Mouse (Mus musculus): ENCODE data around the gene Fthl17c.
A peak's percentile ranks its signal among the peaks of the same experiment; 100 is the strongest.
"Not testable (repeated sequence)": the region's sequence is repeated elsewhere in the genome, so short reads cannot be mapped to it uniquely, and the experiment has no call there.

Fthl17c gene

DNA sequence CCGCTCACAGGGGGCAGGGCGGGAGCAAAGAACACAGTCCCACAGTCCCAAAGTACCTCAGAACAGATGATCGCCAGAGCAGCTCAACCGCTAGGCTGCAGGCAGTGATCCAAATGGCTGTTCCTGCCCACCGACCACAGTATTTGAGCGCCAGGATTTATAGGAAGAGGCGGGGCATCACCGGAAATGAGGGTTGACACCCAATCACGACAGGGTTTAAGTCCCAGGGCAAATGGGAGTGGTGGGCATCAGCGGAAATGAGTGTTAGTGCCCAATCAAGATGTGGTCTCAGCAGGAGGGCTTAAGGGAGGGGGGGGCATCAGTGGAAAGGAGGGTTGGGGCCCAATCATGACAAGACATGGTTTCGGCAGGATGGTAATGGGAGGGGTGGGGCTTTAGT is at the start of gene Fthl17c:
Gene Fthl17c (minus strand): TSS at position 101 of the 400 bp plus-strand sequence.
- not testable (repeated sequence) for DNase-seq (ENCODE audit: low read depth in 1 of 2, low spot score in 2 of 2)

DNA sequence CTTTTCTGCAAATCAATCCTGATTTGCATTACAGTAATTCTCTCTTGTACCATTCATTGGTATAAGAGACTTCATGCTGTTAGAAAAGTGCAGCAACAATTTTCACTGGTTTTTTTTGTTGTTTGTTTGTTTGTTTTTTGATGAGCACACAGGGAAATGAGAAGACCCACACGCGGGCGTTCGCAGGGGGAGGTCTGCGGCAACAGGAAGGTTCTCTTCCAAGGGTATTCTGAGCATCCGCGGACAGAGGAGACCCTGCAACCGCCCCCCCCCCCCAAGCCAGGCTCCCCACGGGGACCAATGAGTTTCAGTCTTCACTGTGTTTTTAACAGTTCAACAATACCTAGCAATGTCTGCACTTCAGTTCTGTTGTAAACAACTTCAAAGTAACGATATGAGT is 43.1 kb upstream of the Fthl17c start:
- no peak for DNase-seq (ENCODE audit: low read depth in 1 of 2, low spot score in 2 of 2)

DNA sequence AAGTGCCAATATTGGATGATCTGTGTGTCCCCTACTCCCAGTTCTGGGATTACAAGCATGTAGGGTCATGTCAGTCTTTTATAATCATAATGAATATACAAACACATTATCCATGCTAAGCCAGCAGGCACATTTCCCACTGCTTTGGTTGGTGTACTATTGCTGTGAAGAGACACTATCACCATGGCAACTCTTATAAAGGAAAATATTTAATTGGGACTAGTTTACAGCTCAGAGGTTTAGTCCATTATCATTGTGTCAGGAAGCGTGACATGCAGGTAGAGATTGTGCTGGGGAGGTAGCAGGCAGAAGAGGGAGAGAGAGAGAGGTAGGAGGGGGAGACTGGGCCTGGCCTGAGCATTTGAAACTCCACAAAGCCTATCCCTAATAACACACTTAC is 39.7 kb upstream of the Fthl17c start:
- no peak for DNase-seq (ENCODE audit: low read depth in 1 of 2, low spot score in 2 of 2)

DNA sequence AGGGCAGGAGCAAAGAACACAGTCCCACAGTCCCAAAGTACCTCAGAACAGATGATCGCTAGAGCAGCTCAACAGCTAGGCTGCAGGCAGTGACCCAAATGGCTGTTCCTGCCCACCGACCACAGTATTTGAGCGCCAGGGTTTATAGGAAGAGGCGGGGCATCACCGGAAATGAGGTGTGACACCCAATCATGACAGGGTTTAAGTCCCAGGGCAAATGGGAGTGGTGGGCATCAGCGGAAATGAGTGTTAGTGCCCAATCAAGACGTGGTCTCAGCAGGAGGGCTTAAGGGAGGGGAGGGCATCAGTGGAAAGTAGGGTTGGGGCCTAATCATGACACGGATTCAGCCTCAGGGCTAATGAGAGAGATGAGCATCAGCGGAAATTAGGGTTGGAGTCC is 10.3 kb upstream of the Fthl17c start, which contains the start of gene Fthl17d:
Gene Fthl17d (minus strand): TSS at position 101 of the 400 bp plus-strand sequence.
- DNase-seq (ENCODE audit: low read depth in 1 of 2, low spot score in 2 of 2): not testable (repeated sequence)

DNA sequence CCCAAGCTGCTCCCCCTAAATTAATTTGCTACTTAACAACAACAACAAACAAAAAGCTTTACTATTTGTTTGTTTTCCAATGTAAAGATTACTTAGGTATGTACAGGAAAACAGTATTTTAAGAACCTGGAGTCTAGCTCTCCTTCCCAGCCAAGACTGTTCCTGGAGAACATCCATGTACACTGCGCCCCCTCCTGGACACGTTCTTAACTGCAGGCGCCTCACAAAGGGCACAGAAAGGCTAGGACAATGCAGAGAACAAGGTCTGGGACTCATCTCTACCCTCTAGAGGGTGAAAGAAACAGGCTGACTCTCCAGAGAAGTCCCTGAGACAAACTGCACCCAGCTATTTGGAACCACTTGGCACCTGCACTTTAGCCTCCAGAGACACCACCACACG is 11.7 kb downstream of the Fthl17c start:
- DNase-seq (ENCODE audit: low read depth in 1 of 2, low spot score in 2 of 2): not testable (repeated sequence)

DNA sequence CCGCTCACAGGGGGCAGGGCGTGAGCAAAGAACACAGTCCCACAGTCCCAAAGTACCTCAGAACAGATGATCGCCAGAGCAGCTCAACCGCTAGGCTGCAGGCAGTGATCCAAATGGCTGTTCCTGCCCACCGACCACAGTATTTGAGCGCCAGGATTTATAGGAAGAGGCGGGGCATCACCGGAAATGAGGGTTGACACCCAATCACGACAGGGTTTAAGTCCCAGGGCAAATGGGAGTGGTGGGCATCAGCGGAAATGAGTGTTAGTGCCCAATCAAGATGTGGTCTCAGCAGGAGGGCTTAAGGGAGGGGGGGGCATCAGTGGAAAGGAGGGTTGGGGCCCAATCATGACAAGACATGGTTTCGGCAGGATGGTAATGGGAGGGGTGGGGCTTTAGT is 13.5 kb downstream of the Fthl17c start, which contains the start of gene Fthl17b:
Gene Fthl17b (minus strand): TSS at position 101 of the 400 bp plus-strand sequence.
- DNase-seq (ENCODE audit: low read depth in 1 of 2, low spot score in 2 of 2): not testable (repeated sequence)

DNA sequence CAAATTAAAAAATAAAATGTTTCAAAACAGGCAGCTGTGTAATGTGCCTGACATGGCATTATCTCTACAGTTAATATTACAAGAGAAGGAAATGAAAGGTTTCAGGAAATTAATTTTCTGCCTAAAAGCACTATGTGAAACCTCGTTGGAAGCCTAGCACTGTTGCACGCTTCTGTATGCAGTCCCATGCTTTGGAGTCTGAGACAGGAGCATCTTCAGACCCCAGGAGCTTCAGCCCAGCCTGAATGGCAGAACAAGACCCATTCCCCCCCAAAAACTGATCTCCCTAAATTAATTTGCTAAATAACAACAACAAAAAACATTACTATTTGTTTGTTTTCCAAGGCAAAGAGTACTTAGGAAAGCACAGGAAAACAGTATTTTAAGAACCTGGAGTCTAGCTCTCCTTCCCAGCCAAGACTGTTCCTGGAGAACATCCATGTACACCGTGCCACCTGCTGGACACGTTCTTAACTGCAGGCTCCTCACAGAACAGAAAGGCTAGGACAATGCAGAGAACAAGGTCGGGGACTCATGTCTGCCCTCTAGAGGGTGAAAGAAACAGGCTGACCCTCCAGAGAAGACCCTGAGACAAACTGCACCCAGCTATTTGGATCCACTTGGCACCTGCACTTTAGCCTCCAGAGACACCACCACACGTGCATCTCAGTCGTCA is 28.1 kb downstream of the Fthl17c start:
- DNase-seq (ENCODE audit: low read depth in 1 of 2, low spot score in 2 of 2): peak in 1 of 2 experiments; percentile 16

DNA sequence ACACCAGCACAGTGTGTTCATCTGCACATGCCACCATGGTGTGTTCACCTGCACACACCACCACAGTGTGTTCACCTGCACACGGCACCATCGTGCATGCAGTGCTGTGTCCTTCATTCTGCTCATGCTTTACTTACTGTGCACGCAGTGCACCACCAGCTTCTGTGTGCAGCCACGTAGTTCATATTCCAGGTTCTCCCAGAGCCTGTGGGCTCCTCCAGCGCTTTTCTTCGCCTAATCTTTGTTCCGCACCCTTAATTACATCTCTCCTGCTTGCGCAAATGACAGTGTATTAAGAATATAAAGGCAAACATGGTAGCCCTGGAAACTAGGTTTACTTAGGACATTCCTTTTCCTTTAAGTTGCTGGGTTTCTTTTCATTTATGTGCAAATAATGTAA is 32.3 kb downstream of the Fthl17c start:
- DNase-seq (ENCODE audit: low read depth in 1 of 2, low spot score in 2 of 2): no peak

DNA sequence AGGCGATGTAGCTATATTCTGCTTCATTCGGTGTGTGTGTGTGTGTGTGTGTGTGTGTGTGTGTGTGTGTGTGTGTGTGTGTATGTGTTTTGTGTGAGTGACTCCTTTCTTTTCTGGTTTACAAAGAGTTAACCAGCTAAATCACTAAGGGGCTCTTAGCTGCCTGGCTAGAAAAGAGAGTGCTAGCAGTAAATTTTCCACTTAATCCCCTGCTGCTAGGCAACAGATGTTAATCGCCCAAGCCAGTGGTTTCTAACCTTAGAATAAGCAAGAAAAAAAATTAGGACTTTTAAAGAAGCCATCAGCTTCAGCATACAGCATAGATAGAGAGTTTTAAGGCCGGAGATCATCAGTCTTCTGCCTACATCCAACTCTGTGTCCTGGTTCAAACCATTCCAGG is 49.1 kb downstream of the Fthl17c start:
- DNase-seq (ENCODE audit: low read depth in 1 of 2, low spot score in 2 of 2): no peak

All from monocyte, adult 2 months (primary cell).